Mouse (Mus musculus) left cerebral cortex, adult 18-20 months (tissue): ENCODE measurements around the gene Kmt2d. TPM values are rescaled to one million over a fixed set of nuclear protein-coding genes. Genes with fewer than 3 reads are reported as not detected.

Source experiments
- DNase-seq, 2 experiments: peaks; one replicate each; pipeline ENCODE4 v3.0.0; 2021 to 2022; ENCODE audit warnings: low spot score in 2 of 2, mixed read lengths in 1 of 2
- total RNA-seq, 2 experiments: library from RNA; stranded (reverse); gene quantifications; 2 replicates each; pipeline ENCODE4 v1.2.3; 2021

Gene Kmt2d
- total RNA-seq, 2 experiments from 2014 or later = 74.3 to 77.8 TPM

GRCm38 (mm10) chr15:98802926-98803325, 68.1 kb downstream of the Kmt2d start:
- DNase-seq = no peak

DNA sequence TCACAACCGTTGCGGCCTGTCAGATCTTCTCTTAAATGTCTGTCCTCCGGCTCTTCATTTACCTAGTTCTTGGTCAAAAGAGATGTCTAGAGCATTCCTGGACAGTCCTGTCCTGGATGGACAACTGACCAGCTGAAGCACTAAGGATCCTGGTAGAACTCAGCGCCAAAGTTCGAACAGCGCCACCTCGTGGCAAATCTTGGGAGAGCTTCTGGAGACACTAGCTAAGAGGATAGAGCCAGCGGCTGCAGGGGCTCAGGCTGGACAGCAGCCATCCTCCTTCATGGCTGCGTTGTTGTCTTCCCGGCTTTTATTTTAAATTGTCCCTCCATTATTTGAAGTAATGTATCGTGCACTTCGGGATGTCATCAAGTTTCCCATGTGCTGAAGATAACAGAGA, 71.6 kb downstream of the Kmt2d start:
- DNase-seq = peak; percentile 83 to 88

DNA sequence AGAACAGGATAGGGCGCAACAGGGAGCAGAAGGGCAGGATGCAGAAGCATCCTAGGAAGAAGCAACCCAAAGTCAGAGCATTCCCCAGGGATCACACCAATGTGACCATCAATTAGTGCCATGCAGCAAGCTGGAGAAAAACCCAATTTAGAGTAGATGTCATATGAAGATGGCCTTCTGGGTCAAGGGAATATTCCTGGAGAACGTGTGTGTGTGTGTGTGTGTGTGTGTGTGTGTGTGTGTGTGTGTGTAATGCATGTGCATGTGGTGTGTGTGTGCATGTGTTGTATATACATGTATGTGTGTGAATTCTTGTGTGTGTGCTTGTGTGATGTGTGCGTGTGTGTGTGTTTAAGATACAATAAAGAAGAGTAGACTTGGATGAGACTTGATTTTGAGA, 72.1 kb downstream of the Kmt2d start:
- DNase-seq = no peak

DNA sequence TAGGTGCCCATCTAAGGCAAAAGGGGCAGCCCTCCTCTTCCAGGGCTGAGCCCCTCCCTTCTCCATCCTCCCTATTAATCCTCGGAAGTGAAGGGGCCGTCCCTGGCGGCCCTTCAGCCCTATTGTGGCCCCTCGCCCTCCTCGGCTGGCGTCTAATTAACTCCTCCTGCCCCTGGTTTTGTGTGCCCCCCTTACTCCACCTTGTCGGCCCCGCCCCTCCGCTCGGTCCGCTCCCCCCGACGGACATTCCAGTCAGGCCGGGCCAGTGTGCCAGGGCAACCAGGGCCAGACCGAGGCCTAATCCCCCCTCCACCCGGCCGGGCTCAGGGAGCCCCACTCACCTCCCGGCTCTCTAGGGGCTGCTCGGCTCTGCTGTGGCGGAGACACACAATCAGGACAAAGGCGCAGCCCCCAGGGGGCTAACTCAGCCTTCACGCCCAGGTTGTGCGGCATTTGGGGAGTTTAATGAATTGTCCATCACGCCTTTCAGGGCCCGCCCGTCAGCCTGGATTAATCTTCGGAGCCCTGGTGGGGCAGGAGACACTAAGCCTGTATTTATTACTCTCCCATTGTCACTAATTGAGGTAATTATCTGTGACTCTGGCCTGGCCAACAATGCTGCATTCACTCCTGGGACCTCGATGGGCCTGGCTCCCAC, 73.0 kb downstream of the Kmt2d start:
- no peak for DNase-seq

DNA sequence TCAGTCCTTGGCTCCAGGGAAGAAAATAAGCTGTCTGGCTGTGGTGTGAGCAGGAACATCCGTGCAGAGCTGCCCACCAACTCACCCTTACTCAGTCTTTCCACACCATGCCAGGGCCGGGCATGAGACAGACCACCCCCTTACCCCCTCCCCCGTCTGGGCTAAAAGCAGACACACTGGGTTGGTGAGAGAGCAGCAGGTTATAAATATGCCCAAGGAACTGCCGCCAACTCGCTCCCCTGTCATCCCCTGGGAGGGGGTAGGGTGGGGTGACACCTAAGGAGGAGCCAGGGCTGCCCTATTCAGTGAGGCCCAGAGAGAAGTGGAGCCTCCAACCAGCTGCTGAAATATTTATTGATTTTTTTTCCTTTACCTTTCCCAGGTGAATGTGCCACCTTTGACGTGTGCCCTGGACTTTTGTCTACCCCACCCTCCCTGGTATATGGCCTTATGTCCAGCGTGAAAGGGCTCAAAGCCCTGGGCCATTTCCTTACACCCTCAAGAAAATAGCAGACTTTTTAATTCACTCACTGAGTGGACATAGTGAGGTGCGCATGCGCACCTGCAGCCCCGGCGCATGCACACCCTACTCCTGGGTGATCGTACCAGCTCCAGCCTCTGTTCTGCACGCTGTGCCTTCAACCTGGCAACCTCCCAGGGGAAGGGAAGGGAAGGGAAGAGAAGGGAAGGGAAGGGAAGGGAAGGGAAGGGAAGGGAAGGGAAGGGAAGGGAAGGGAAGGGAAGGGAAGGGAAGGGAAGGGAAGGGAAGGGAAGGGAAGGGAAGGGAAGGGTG, 74.0 kb downstream of the Kmt2d start:
- DNase-seq = no peak

DNA sequence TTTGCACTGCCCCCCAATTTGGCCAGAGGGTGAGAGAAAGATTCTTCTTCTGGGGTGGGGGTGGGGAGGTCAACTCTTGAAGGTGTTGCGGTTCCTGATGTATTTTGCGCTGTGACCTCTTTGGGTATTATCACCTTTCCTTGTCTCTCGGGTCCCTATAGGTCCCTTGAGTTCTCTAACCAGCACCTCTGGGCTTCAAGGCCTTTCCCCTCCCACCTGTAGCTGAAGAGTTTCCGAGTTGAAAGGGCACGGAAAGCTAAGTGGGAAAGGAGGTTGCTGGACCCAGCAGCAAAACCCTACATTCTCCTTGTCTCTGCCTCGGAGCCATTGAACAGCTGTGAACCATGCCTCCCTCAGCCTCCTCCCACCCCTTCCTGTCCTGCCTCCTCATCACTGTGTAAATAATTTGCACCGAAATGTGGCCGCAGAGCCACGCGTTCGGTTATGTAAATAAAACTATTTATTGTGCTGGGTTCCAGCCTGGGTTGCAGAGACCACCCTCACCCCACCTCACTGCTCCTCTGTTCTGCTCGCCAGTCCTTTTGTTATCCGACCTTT, 77.8 kb downstream of the Kmt2d start:
- DNase-seq = no peak

DNA sequence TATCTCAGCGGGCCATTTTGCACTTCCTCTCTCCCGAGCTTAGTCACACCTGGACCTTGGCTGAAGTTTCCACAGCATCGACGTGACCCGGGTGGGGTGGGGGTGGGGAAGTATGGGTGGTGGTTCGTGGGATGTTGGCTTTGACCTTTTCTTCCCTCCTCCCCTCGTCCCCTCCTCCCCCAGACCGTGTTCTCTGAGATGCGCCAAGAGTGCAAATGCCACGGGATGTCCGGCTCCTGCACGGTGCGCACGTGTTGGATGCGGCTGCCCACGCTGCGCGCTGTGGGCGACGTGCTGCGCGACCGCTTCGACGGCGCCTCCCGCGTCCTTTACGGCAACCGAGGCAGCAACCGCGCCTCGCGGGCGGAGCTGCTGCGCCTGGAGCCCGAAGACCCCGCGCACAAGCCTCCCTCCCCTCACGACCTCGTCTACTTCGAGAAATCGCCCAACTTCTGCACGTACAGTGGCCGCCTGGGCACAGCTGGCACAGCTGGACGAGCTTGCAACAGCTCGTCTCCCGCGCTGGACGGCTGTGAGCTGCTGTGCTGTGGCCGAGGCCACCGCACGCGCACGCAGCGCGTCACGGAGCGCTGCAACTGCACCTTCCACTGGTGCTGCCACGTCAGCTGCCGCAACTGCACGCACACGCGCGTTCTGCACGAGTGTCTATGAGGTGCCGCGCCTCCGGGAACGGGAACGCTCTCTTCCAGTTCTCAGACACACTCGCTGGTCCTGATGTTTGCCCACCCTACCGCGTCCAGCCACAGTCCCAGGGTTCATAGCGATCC, 78.6 kb downstream of the Kmt2d start:
- DNase-seq = peak; percentile 57 to 63

DNA sequence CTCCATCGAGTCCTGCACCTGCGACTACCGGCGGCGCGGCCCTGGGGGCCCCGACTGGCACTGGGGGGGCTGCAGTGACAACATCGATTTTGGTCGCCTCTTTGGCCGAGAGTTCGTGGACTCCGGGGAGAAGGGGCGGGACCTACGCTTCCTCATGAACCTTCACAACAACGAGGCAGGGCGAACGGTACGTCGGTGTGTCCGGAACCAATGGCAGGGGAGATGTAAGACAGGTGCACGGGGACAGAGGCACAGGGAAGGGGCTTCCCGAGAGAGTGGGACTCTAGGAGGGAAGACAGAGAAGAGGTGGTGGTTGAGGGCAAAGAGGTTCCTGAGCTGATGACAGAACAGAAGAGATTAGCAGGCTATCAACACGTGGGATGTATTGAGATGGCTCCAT, 79.2 kb downstream of the Kmt2d start:
- no peak for DNase-seq

DNA sequence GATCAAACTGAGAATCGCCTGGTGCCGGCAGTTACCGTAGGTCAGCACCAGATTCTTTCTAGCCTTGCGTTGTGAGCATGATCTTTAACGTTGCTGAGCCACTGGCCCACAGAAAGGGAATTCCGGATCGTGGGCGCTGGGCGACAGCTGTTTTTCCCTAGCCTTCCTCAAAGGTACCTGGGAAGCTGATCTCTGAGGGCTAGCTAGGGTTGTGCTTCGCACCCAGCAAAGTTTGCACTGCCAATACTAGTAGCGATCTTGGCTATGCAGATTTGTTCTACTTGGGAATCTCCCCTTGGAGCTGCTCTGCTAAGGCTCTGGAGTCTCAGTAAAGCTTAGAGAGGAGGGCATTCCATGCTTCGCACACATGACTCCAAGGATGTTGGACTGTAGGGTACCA, 79.8 kb downstream of the Kmt2d start:
- no peak for DNase-seq

DNA sequence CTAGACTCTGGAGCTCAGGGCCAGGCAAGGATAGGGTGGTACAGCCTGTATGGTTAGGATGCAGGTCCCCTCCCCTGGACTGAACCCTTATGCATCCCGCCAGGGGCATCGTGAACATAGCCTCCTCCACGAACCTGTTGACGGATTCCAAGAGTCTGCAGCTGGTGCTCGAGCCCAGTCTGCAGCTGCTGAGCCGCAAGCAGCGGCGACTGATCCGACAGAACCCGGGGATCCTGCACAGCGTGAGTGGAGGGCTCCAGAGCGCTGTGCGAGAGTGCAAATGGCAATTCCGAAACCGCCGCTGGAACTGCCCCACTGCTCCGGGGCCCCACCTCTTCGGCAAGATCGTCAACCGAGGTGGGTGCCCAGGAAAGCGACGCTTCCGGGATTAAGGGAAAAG, 80.2 kb downstream of the Kmt2d start:
- no peak for DNase-seq

DNA sequence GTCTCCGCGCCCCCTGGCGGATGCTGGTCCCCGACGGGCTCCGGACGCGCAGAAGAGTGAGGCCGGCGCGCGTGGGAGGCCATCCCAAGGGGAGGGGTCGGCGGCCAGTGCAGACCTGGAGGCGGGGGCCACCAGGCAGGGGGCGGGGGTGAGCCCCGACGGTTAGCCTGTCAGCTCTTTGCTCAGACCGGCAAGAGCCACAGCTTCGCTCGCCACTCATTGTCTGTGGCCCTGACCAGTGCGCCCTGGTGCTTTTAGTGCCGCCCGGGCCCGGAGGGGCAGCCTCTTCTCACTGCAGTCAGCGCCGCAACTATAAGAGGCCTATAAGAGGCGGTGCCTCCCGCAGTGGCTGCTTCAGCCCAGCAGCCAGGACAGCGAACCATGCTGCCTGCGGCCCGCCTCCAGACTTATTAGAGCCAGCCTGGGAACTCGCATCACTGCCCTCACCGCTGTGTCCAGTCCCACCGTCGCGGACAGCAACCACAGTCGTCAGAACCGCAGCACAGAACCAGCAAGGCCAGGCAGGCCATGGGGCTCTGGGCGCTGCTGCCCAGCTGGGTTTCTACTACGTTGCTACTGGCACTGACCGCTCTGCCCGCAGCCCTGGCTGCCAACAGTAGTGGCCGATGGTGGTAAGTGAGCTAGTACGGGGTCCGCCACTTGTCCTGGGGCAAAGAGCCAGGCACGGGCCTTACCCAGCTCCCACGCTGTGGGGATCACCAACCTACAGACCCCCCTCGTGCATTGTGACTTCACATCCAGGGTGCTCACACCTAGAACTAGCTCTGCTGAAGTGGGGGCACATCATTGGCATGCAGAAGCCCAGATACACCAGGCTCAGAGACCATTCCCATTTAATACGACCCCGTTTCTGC, 81.1 kb downstream of the Kmt2d start, which contains the start of gene Wnt1:
Gene Wnt1, plus strand, starts transcription at position 197 of the 875 bp plus-strand sequence.
- DNase-seq = no peak

DNA sequence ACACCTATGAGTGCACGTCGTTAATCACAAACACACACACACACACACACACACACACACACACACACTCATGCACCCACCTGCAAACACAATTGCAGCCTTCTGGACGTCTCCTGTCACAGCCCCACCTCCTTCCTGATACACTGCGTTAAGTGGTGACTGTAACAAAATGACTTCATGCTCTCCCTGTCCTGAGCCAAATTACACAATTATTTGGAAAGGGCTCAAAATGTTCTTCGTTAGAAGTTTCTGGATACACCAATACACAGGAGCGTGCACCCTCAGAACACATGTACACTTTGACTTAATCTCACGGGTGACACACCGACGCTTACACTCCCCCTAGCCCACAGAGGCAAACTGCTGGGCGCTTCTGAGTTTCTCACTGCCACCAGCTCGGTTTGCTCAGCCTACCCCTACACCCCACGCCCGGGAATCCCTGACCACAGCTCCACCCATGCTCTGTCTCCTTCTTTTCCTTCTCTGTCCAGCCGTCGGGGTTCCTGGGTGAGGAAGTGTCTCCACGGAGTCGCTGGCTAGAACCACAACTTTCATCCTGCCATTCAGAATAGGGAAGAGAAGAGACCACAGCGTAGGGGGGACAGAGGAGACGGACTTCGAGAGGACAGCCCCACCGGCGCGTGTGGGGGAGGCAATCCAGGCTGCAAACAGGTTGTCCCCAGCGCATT, 81.9 kb downstream of the Kmt2d start:
- DNase-seq = no peak

GRCm38 (mm10) chr15:98787930-98788329, 83.1 kb downstream of the Kmt2d start:
- no peak for DNase-seq

DNA sequence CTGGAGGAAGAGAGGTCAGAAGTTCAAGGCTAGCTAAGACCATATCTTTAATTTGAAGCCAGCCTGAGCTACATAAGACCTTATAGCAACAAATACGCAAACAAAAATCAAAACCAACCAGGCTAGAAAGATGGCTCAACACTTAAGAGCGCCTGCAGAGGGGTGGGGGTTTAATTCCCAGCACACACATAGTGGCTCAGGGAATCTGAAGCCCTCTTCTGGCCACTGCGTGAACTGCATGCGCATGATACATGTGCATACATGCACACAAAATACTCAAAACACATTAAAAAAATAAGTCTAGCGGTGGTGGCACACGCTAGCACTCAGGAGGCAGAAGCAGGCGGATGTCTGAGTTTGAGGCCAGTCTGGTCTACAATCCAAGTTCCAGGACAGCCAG, 85.3 kb downstream of the Kmt2d start:
- DNase-seq = no peak

Other genes with a start within 250 kb of the Kmt2d start
- gene Cacnb3, start 240.4 kb downstream of the Kmt2d start, total RNA-seq = 100 to 1,000 TPM; 267 to 278 TPM
- 10 to 100 TPM; 86.9 to 90.6 TPM for gene Ddx23, start 208.3 kb downstream of the Kmt2d start, total RNA-seq
- 10 to 100 TPM; 24.4 to 30.7 TPM for gene Rnd1, start 193.7 kb downstream of the Kmt2d start, total RNA-seq
- 10 to 100 TPM in 1 of 2 experiments, 1 to 10 TPM in 1; 9.5 to 10.5 TPM for gene Ccdc65, start 163.0 kb downstream of the Kmt2d start, total RNA-seq
- gene Fkbp11, start 143.0 kb downstream of the Kmt2d start, total RNA-seq = 1 to 10 TPM; 1.9 to 2.6 TPM
- 100 to 1,000 TPM; 724 to 773 TPM for gene Arf3, start 108.0 kb downstream of the Kmt2d start, total RNA-seq
- 1 to 10 TPM in 1 of 2 experiments, under 1 TPM in 1; 0.63 to 1.1 TPM for gene Wnt10b, start 93.1 kb downstream of the Kmt2d start, total RNA-seq
- not detected for gene Wnt1, start 81.3 kb downstream of the Kmt2d start, total RNA-seq
- 100 to 1,000 TPM; 778 to 797 TPM for gene Ddn, start 61.7 kb downstream of the Kmt2d start, total RNA-seq
- 10 to 100 TPM; 54.6 to 56.2 TPM for gene Prkag1, start 39.7 kb downstream of the Kmt2d start, total RNA-seq
- gene Rhebl1, start 23.3 kb upstream of the Kmt2d start, total RNA-seq = 10 to 100 TPM in 1 of 2 experiments, 1 to 10 TPM in 1; 8.6 to 12.9 TPM
- gene Dhh, start 27.3 kb upstream of the Kmt2d start, total RNA-seq = under 1 TPM; 0.21 to 0.26 TPM
- gene Lmbr1l, start 47.0 kb upstream of the Kmt2d start, total RNA-seq = 10 to 100 TPM; 12.9 to 17.9 TPM
- gene Tuba1b, start 63.4 kb upstream of the Kmt2d start, total RNA-seq = 100 to 1,000 TPM; 584 to 602 TPM
- not detected for gene Gm49450, start 82.3 kb upstream of the Kmt2d start, total RNA-seq
- 100 to 1,000 TPM; 874 to 893 TPM for gene Tuba1a, start 82.5 kb upstream of the Kmt2d start, total RNA-seq
- 10 to 100 TPM; 65.4 to 66.8 TPM for gene Tuba1c, start 158.7 kb upstream of the Kmt2d start, total RNA-seq
- gene Prph, start 184.0 kb upstream of the Kmt2d start, total RNA-seq = 1 to 10 TPM in 1 of 2 experiments, under 1 TPM in 1; 0.77 to 2.6 TPM
- gene Troap, start 203.4 kb upstream of the Kmt2d start, total RNA-seq = not detected
- gene C1ql4, start 216.6 kb upstream of the Kmt2d start, total RNA-seq = not detected
- not detected for gene Dnajc22, start 222.0 kb upstream of the Kmt2d start, total RNA-seq